Mouse (Mus musculus): ENCODE measurements around the gene Ecd. TPM values are rescaled to one million over a fixed set of nuclear protein-coding genes. Genes with fewer than 3 reads are reported as not detected.

Ecd gene
- 56.3 and 57.5 TPM in 2 replicates for polyA plus RNA-seq (2015; fragmentation: Nextera tagmentation; extraction: Ambion mirVana)

DNA sequence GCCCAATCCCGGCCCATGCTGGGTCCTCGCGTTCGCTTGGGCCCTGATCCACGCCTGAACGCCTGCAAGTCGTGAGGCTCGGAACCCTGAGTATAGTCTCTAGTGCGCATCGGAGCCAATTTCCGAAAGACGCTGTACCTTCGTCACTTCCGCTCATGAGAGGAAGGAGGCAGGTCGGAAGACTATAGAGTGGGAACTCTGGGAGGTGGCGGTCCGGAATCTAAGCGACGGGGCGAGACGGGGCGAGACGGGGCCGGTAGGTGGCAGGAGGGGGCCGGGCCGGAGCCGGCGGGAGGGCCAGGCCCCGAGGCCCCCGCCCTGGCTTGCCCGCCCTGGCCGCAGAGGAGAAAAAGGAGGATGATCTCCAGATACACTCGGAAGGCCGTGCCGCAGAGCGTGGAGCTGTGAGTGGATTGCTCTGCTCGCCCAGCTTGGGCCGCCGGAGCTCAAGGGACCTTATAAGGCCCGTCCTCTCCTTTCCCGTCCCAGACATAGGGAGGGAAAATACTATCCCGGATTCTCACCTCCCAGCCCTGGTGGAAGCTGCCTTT is at the start of gene Ecd, which contains the start of gene Fam149b:
Ecd (minus strand) TSS at position 131 of the 551 bp plus-strand sequence.
Fam149b (plus strand) TSS at position 172 of the 551 bp plus-strand sequence.
- peaks cover 8% of the 10 kb centered on the region; the same call in 1 of the 2 replicates for H3K4me1 ChIP-seq
- peak; percentile 97 for ATAC-seq (ENCODE audit: insufficient number of reproducible peaks, insufficient read depth, low FRiP score, low TSS enrichment, low read depth)
- peak within 1 kb of the TSS; percentile 91 for H3K27ac ChIP-seq
- H3K4me2 ChIP-seq = peak within 1 kb of the TSS; percentile 70
- H3K27me3 ChIP-seq = no peaks in the 10 kb centered on the region
- no peaks in the 10 kb centered on the region for H3K9me3 ChIP-seq
- WGBS = under 1% methylated on average over 42 of the region's 42 CpGs
- H3K36me3 ChIP-seq = peaks cover 39% of the 10 kb centered on the region
- H3K9ac ChIP-seq = peak within 1 kb of the TSS; percentile 97
- peak within 1 kb of the TSS; percentile 80 for H3K4me3 ChIP-seq

GRCm38 (mm10) chr14:20397220-20397619 is 49.3 kb upstream of the Ecd start:
- no peak for ATAC-seq (ENCODE audit: insufficient number of reproducible peaks, insufficient read depth, low FRiP score, low TSS enrichment, low read depth)
- Histone ChIP-seq H3K27me3 (no peaks in the 10 kb centered on the region), H3K27ac (no peak overlapping the region), H3K4me1 (0 out of 2 replicates have a peak, but pooled peaks cover 5% of the 10 kb centered on the region), H3K4me3 (no peak overlapping the region), H3K4me2 (no peak overlapping the region), H3K36me3 (no peaks in the 10 kb centered on the region), H3K9me3 (no peaks in the 10 kb centered on the region), H3K9ac (no peak overlapping the region)
- WGBS = 81% methylated on average over 9 of the region's 9 CpGs

GRCm38 (mm10) chr14:20393205-20393913 is 45.4 kb upstream of the Ecd start, which contains the start of gene Mrps16:
Mrps16 (minus strand) TSS chr14:20393634.
- H3K27ac ChIP-seq = peak within 1 kb of the TSS; percentile 79
- H3K4me1 ChIP-seq = peaks cover 10% of the 10 kb centered on the region; the same call in 1 of the 2 replicates
- H3K9me3 ChIP-seq = no peaks in the 10 kb centered on the region
- H3K4me2 ChIP-seq = peak within 1 kb of the TSS; percentile 59
- peak within 1 kb of the TSS; percentile 94 for H3K9ac ChIP-seq
- no peaks in the 10 kb centered on the region for H3K27me3 ChIP-seq
- under 1% methylated on average over 68 of the region's 68 CpGs for WGBS
- ATAC-seq (ENCODE audit: insufficient number of reproducible peaks, insufficient read depth, low FRiP score, low TSS enrichment, low read depth) = peak; percentile 91
- H3K4me3 ChIP-seq = peak within 1 kb of the TSS; percentile 82
- H3K36me3 ChIP-seq = peaks cover 22% of the 10 kb centered on the region

DNA sequence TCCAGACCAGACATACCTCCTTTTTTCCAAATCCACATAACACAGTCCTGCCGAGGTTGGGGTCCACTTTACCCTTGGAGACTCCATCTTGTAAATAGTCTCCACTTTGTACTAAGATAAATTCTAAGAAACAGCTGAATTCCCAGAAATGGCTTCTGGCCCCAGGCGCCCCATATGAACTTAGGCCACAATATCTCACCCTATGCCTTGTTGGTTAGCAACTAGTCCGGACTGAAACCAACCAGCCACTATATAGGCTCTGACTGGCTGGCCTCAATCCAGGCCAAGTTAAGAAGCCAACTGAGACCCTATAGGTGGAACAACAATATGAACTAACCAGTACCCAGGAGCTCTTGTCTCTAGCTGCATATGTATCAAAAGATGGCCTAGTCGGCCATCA is 44.4 kb upstream of the Ecd start:
- peaks cover 17% of the 10 kb centered on the region for H3K4me1 ChIP-seq
- ATAC-seq (ENCODE audit: insufficient number of reproducible peaks, insufficient read depth, low FRiP score, low TSS enrichment, low read depth) = no peak
- no peak overlapping the region for H3K27ac ChIP-seq
- H3K9ac ChIP-seq = no peak overlapping the region
- 81% methylated on average over 4 of the region's 4 CpGs for WGBS
- H3K4me2 ChIP-seq = peak overlapping the region; percentile 59
- H3K36me3 ChIP-seq = peaks cover 22% of the 10 kb centered on the region
- H3K4me3 ChIP-seq = no peak overlapping the region
- no peaks in the 10 kb centered on the region for H3K9me3 ChIP-seq
- H3K27me3 ChIP-seq = no peaks in the 10 kb centered on the region

DNA sequence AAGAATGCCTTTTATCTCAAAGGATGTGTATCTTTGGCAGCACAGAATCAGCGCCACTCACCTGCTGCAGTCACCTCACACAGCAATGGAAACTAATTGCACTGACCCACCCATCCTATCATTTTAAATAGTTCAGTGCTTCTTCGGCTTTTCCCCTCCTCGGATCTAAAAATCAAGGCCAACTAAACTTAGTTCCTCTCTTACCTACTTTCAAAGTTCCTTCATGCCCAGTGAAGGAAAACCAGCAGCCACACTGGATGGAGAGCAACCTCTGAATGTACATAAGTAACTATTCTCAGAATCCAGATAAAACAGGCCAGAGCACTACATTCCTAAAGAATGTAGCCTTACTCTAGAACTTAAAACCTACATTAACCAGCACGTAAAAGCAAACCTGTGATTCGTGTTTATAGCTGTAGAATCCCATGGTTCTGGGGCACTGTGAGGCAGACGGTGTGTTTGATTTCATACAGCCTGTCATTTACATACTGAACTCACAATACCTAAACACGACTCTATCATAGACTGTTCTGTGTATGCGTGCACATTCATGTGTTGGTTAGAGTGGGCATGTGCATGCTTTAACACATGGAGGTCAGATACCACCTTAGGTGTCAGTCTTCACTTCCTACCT is 41.6 kb upstream of the Ecd start:
- Histone ChIP-seq H3K27me3 (no peaks in the 10 kb centered on the region), H3K4me3 (peak overlapping the region; percentile 85), H3K9me3 (no peaks in the 10 kb centered on the region), H3K9ac (peak overlapping the region; percentile 90), H3K4me1 (peaks cover 34% of the 10 kb centered on the region), H3K4me2 (peak overlapping the region; percentile 80), H3K36me3 (peaks cover 36% of the 10 kb centered on the region), H3K27ac (peak overlapping the region; percentile 90; the same call in 1 of the 2 replicates)
- no peak for ATAC-seq (ENCODE audit: insufficient number of reproducible peaks, insufficient read depth, low FRiP score, low TSS enrichment, low read depth)
- 87% methylated on average over 8 of the region's 8 CpGs for WGBS

GRCm38 (mm10) chr14:20388441-20389129 is 40.7 kb upstream of the Ecd start, which contains the start of gene Dnajc9:
Dnajc9 (minus strand) TSS chr14:20388910.
- Histone ChIP-seq H3K4me3 (peak within 1 kb of the TSS; percentile 85), H3K36me3 (peaks cover 41% of the 10 kb centered on the region), H3K4me2 (peak within 1 kb of the TSS; percentile 80), H3K27me3 (no peaks in the 10 kb centered on the region), H3K27ac (peak within 1 kb of the TSS; percentile 90), H3K9me3 (no peaks in the 10 kb centered on the region), H3K9ac (peak within 1 kb of the TSS; percentile 90), H3K4me1 (peaks cover 29% of the 10 kb centered on the region)
- peak; percentile 69 for ATAC-seq (ENCODE audit: insufficient number of reproducible peaks, insufficient read depth, low FRiP score, low TSS enrichment, low read depth)
- under 1% methylated on average over 59 of the region's 59 CpGs for WGBS

GRCm38 (mm10) chr14:20379753-20380430 is 32.0 kb upstream of the Ecd start:
- Histone ChIP-seq H3K4me2 (no peak overlapping the region), H3K4me1 (no peaks in the 10 kb centered on the region), H3K36me3 (peaks cover 69% of the 10 kb centered on the region), H3K27me3 (no peaks in the 10 kb centered on the region), H3K9ac (no peak overlapping the region), H3K4me3 (no peak overlapping the region), H3K9me3 (no peaks in the 10 kb centered on the region), H3K27ac (no peak overlapping the region)
- no peak for ATAC-seq (ENCODE audit: insufficient number of reproducible peaks, insufficient read depth, low FRiP score, low TSS enrichment, low read depth)
- WGBS = 85% methylated on average over 9 of the region's 9 CpGs

GRCm38 (mm10) chr14:20379087-20379640 is 31.2 kb upstream of the Ecd start:
- Histone ChIP-seq H3K9ac (no peak overlapping the region), H3K4me3 (no peak overlapping the region), H3K9me3 (no peaks in the 10 kb centered on the region), H3K27ac (no peak overlapping the region), H3K27me3 (no peaks in the 10 kb centered on the region), H3K36me3 (peaks cover 74% of the 10 kb centered on the region), H3K4me2 (no peak overlapping the region), H3K4me1 (no peaks in the 10 kb centered on the region)
- no peak for ATAC-seq (ENCODE audit: insufficient number of reproducible peaks, insufficient read depth, low FRiP score, low TSS enrichment, low read depth)
- 88% methylated on average over 5 of the region's 5 CpGs for WGBS

GRCm38 (mm10) chr14:20378313-20379061 is 30.6 kb upstream of the Ecd start:
- H3K27me3 ChIP-seq = no peaks in the 10 kb centered on the region
- WGBS = 39% methylated on average over 13 of the region's 13 CpGs
- H3K4me1 ChIP-seq = no peaks in the 10 kb centered on the region
- no peak overlapping the region for H3K4me2 ChIP-seq
- no peak overlapping the region for H3K9ac ChIP-seq
- H3K36me3 ChIP-seq = peaks cover 73% of the 10 kb centered on the region
- no peak for ATAC-seq (ENCODE audit: insufficient number of reproducible peaks, insufficient read depth, low FRiP score, low TSS enrichment, low read depth)
- H3K4me3 ChIP-seq = no peak overlapping the region
- H3K27ac ChIP-seq = no peak overlapping the region
- H3K9me3 ChIP-seq = no peaks in the 10 kb centered on the region

GRCm38 (mm10) chr14:20377112-20377521 is 29.2 kb upstream of the Ecd start:
- Histone ChIP-seq H3K27ac (no peak overlapping the region), H3K4me3 (no peak overlapping the region), H3K9ac (no peak overlapping the region), H3K36me3 (peaks cover 75% of the 10 kb centered on the region), H3K4me2 (no peak overlapping the region), H3K27me3 (no peaks in the 10 kb centered on the region), H3K9me3 (no peaks in the 10 kb centered on the region), H3K4me1 (no peaks in the 10 kb centered on the region)
- 78% methylated on average over 4 of the region's 4 CpGs for WGBS
- no peak for ATAC-seq (ENCODE audit: insufficient number of reproducible peaks, insufficient read depth, low FRiP score, low TSS enrichment, low read depth)
